Mouse (Mus musculus): ENCODE data around the gene Slc15a1. TPM values are rescaled to one million over a fixed set of nuclear protein-coding genes. Genes with fewer than 3 reads are reported as not detected.

Slc15a1 gene
- total RNA-seq, 2 experiments from 2014 or later, result not detected

- no peak for DNase-seq
- intact Hi-C loops (cut with DNase I; ENCODE audit: low total_unique reads), result no loop called here
These were observed 9.9 kb downstream of the Slc15a1 start for GRCm38 (mm10) chr14:121495120-121495519.

- no peak for DNase-seq
- intact Hi-C loops (cut with DNase I; ENCODE audit: low total_unique reads), result no loop called here
These were observed 10.8 kb downstream of the Slc15a1 start for GRCm38 (mm10) chr14:121494238-121494637.

- intact Hi-C loops (cut with DNase I; ENCODE audit: low total_unique reads), result no loop called here
These were observed 11.3 kb downstream of the Slc15a1 start for GRCm38 (mm10) chr14:121493712-121494111.

GRCm38 (mm10) chr14:121492328-121492727 lies 12.7 kb downstream of the Slc15a1 start:
- intact Hi-C loops (cut with DNase I; ENCODE audit: low total_unique reads), result no loop called here
- DNase-seq, result no peak

More at GRCm38 (mm10) chr14:121493712-121494111, 11.3 kb downstream of the Slc15a1 start:
- no peak for DNase-seq

GRCm38 (mm10) chr14:121485722-121486121 lies 19.3 kb downstream of the Slc15a1 start:
- no peak for DNase-seq
- intact Hi-C loops (cut with DNase I; ENCODE audit: low total_unique reads), result no loop called here

- intact Hi-C loops (cut with DNase I; ENCODE audit: low total_unique reads), result no loop called here
- DNase-seq, result no peak
These were observed 20.6 kb downstream of the Slc15a1 start for GRCm38 (mm10) chr14:121484436-121484835.

- DNase-seq, result no peak
- intact Hi-C loops (cut with DNase I; ENCODE audit: low total_unique reads), result no loop called here
These were observed 22.9 kb downstream of the Slc15a1 start for GRCm38 (mm10) chr14:121482181-121482580.

GRCm38 (mm10) chr14:121481591-121481990 lies 23.5 kb downstream of the Slc15a1 start:
- intact Hi-C loops (cut with DNase I; ENCODE audit: low total_unique reads), result no loop called here
- no peak for DNase-seq

- DNase-seq, result no peak
- intact Hi-C loops (cut with DNase I; ENCODE audit: low total_unique reads), result no loop called here
These were observed 26.0 kb downstream of the Slc15a1 start for GRCm38 (mm10) chr14:121479096-121479495.

GRCm38 (mm10) chr14:121477925-121478693 lies 26.9 kb downstream of the Slc15a1 start:
- intact Hi-C loops (cut with DNase I; ENCODE audit: low total_unique reads), result no loop called here
- no peak for DNase-seq

- no peak for DNase-seq
These were observed 31.2 kb downstream of the Slc15a1 start for GRCm38 (mm10) chr14:121473869-121474268.

GRCm38 (mm10) chr14:121471545-121472121 lies 33.4 kb downstream of the Slc15a1 start:
- no peak for DNase-seq
- intact Hi-C loops (cut with DNase I; ENCODE audit: low total_unique reads), result no loop called here

More at GRCm38 (mm10) chr14:121473869-121474268, 31.2 kb downstream of the Slc15a1 start:
- intact Hi-C loops (cut with DNase I; ENCODE audit: low total_unique reads), result no loop called here

- intact Hi-C loops (cut with DNase I; ENCODE audit: low total_unique reads), result no loop called here
- DNase-seq, result no peak
These were observed 35.5 kb downstream of the Slc15a1 start for GRCm38 (mm10) chr14:121469601-121470000.

GRCm38 (mm10) chr14:121467646-121468045 lies 37.4 kb downstream of the Slc15a1 start:
- intact Hi-C loops (cut with DNase I; ENCODE audit: low total_unique reads), result loop anchor here (2.0 kb wide), 1 partner anchor 107 kb away; no protein-coding TSS in a partner anchor
- DNase-seq, result no peak

GRCm38 (mm10) chr14:121466501-121466900 lies 38.6 kb downstream of the Slc15a1 start:
- DNase-seq, result no peak
- intact Hi-C loops (cut with DNase I; ENCODE audit: low total_unique reads), result loop anchor here (2.0 kb wide), 1 partner anchor 108 kb away; no protein-coding TSS in a partner anchor

GRCm38 (mm10) chr14:121464318-121464717 lies 40.7 kb downstream of the Slc15a1 start:
- DNase-seq, result no peak
- intact Hi-C loops (cut with DNase I; ENCODE audit: low total_unique reads), result no loop called here

GRCm38 (mm10) chr14:121462756-121463155 lies 42.3 kb downstream of the Slc15a1 start:
- intact Hi-C loops (cut with DNase I; ENCODE audit: low total_unique reads), result no loop called here
- no peak for DNase-seq

- no peak for DNase-seq
- intact Hi-C loops (cut with DNase I; ENCODE audit: low total_unique reads), result no loop called here
These were observed 44.1 kb downstream of the Slc15a1 start for GRCm38 (mm10) chr14:121460966-121461365.

- no peak for DNase-seq
- intact Hi-C loops (cut with DNase I; ENCODE audit: low total_unique reads), result no loop called here
These were observed 46.5 kb downstream of the Slc15a1 start for GRCm38 (mm10) chr14:121458521-121458920.

GRCm38 (mm10) chr14:121457536-121457935 lies 47.5 kb downstream of the Slc15a1 start:
- intact Hi-C loops (cut with DNase I; ENCODE audit: low total_unique reads), result no loop called here
- DNase-seq, result no peak

All from gastrocnemius, postnatal 14 days (tissue).